Mouse (Mus musculus): ENCODE measurements at regions not wholly inside any gene's neighbourhood (a gene's known extent, or its start where the extent isn't known, plus 50 kb on each side); places are given as distances from the start of the nearest gene placed in this dataset.

DNA sequence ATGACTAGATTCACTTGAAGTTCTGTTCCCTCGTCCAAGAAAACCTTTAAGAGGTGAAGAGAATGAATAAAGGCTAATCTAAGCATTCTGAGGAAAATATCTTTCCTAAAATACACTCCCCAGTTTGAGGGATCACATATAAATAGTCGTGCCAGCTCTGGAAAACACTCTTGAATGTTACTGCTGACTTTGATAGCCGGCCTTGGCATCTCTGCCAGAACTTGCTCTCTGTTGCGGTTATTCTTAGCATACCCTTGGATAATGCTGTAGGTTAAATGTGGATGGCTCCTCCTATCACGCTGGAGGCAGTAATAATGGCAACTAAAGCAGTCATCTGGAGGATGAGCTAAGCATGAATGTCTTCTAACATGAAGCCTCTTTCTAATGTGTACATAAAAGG lies 363.6 kb upstream of the Adgrl2 start:
- no peak for TF ChIP-seq CTCF (conservative IDR thresholded peaks at IDR 0.05; ENCODE audit: low read length)
- no peak for TF ChIP-seq NANOG (IDR thresholded peaks at IDR 0.05; ENCODE audit: borderline replicate concordance, low read length)
- no peak for TF ChIP-seq POU5F1 (IDR thresholded peaks at IDR 0.05; ENCODE audit: borderline replicate concordance, low read length)
